Mouse (Mus musculus): ENCODE data around the gene Agmo. TPM values are rescaled to one million over a fixed set of nuclear protein-coding genes. Genes with fewer than 3 reads are reported as not detected.

The Agmo gene
- polyA plus RNA-seq, 1 experiment, result not detected

GRCm38 (mm10) chr12:37442486-37443013, 201.1 kb downstream of the Agmo start:
- H3K27me3 ChIP-seq (ENCODE audit: control insufficient read depth, insufficient read depth, low read length, poor library complexity, severe bottlenecking), result no peaks in the 10 kb centered on the region
- no peak overlapping the region for H3K9ac ChIP-seq (ENCODE audit: low read depth, poor library complexity, severe bottlenecking)
- TF ChIP-seq CTCF (IDR thresholded peaks at IDR 0.05; ENCODE audit: low read depth, low read length) (no peak), POLR2A (IDR thresholded peaks at IDR 0.05; ENCODE audit: insufficient read depth, low read length) (no peak), EP300 (IDR thresholded peaks at IDR 0.05; ENCODE audit: insufficient read depth, low read depth, low read length) (no peak)
- H3K27ac ChIP-seq (ENCODE audit: insufficient read depth, low read length), result no peak overlapping the region
- no peak overlapping the region for H3K4me3 ChIP-seq (ENCODE audit: low read depth, low read length)
- H3K36me3 ChIP-seq (ENCODE audit: control insufficient read depth, insufficient read depth, low read length, poor library complexity, severe bottlenecking), result no peaks in the 10 kb centered on the region
- no peaks in the 10 kb centered on the region for H3K4me1 ChIP-seq (ENCODE audit: control insufficient read depth, insufficient read depth, low read length)
- no peaks in the 10 kb centered on the region for H3K9me3 ChIP-seq (replicated peaks; ENCODE audit: control insufficient read depth, insufficient read depth, low read length, poor library complexity, severe bottlenecking)

- Histone ChIP-seq H3K4me1 (ENCODE audit: control insufficient read depth, insufficient read depth, low read length) (no peaks in the 10 kb centered on the region), H3K27me3 (ENCODE audit: control insufficient read depth, insufficient read depth, low read length, poor library complexity, severe bottlenecking) (no peaks in the 10 kb centered on the region), H3K9ac (ENCODE audit: low read depth, poor library complexity, severe bottlenecking) (no peak overlapping the region), H3K4me3 (ENCODE audit: low read depth, low read length) (no peak overlapping the region), H3K36me3 (ENCODE audit: control insufficient read depth, insufficient read depth, low read length, poor library complexity, severe bottlenecking) (no peaks in the 10 kb centered on the region), H3K27ac (ENCODE audit: insufficient read depth, low read length) (no peak overlapping the region), H3K9me3 (replicated peaks; ENCODE audit: control insufficient read depth, insufficient read depth, low read length, poor library complexity, severe bottlenecking) (no peaks in the 10 kb centered on the region)
- TF ChIP-seq POLR2A (IDR thresholded peaks at IDR 0.05; ENCODE audit: insufficient read depth, low read length) (no peak), EP300 (IDR thresholded peaks at IDR 0.05; ENCODE audit: insufficient read depth, low read depth, low read length) (no peak), CTCF (IDR thresholded peaks at IDR 0.05; ENCODE audit: low read depth, low read length) (no peak)
Observed at GRCm38 (mm10) chr12:37445255-37445654, 203.8 kb downstream of the Agmo start.

GRCm38 (mm10) chr12:37449597-37449996, 208.2 kb downstream of the Agmo start:
- H3K4me1 ChIP-seq (ENCODE audit: control insufficient read depth, insufficient read depth, low read length), result no peaks in the 10 kb centered on the region
- no peaks in the 10 kb centered on the region for H3K9me3 ChIP-seq (replicated peaks; ENCODE audit: control insufficient read depth, insufficient read depth, low read length, poor library complexity, severe bottlenecking)
- no peak for TF ChIP-seq CTCF (IDR thresholded peaks at IDR 0.05; ENCODE audit: low read depth, low read length)
- no peak for TF ChIP-seq POLR2A (IDR thresholded peaks at IDR 0.05; ENCODE audit: insufficient read depth, low read length)
- TF ChIP-seq EP300 (IDR thresholded peaks at IDR 0.05; ENCODE audit: insufficient read depth, low read depth, low read length), result no peak
- no peak overlapping the region for H3K27ac ChIP-seq (ENCODE audit: insufficient read depth, low read length)
- no peaks in the 10 kb centered on the region for H3K36me3 ChIP-seq (ENCODE audit: control insufficient read depth, insufficient read depth, low read length, poor library complexity, severe bottlenecking)
- H3K4me3 ChIP-seq (ENCODE audit: low read depth, low read length), result no peak overlapping the region
- no peaks in the 10 kb centered on the region for H3K27me3 ChIP-seq (ENCODE audit: control insufficient read depth, insufficient read depth, low read length, poor library complexity, severe bottlenecking)
- H3K9ac ChIP-seq (ENCODE audit: low read depth, poor library complexity, severe bottlenecking), result no peak overlapping the region

- Histone ChIP-seq H3K9ac (ENCODE audit: low read depth, poor library complexity, severe bottlenecking) (no peak overlapping the region), H3K36me3 (ENCODE audit: control insufficient read depth, insufficient read depth, low read length, poor library complexity, severe bottlenecking) (no peaks in the 10 kb centered on the region), H3K9me3 (replicated peaks; ENCODE audit: control insufficient read depth, insufficient read depth, low read length, poor library complexity, severe bottlenecking) (no peaks in the 10 kb centered on the region), H3K4me3 (ENCODE audit: low read depth, low read length) (no peak overlapping the region), H3K27ac (ENCODE audit: insufficient read depth, low read length) (no peak overlapping the region), H3K4me1 (ENCODE audit: control insufficient read depth, insufficient read depth, low read length) (no peaks in the 10 kb centered on the region), H3K27me3 (ENCODE audit: control insufficient read depth, insufficient read depth, low read length, poor library complexity, severe bottlenecking) (no peaks in the 10 kb centered on the region)
- TF ChIP-seq CTCF (IDR thresholded peaks at IDR 0.05; ENCODE audit: low read depth, low read length) (no peak), EP300 (IDR thresholded peaks at IDR 0.05; ENCODE audit: insufficient read depth, low read depth, low read length) (no peak), POLR2A (IDR thresholded peaks at IDR 0.05; ENCODE audit: insufficient read depth, low read length) (no peak)
Observed at GRCm38 (mm10) chr12:37450366-37451156, 209.1 kb downstream of the Agmo start.

GRCm38 (mm10) chr12:37471631-37472030, 230.2 kb downstream of the Agmo start:
- no peak for TF ChIP-seq EP300 (IDR thresholded peaks at IDR 0.05; ENCODE audit: insufficient read depth, low read depth, low read length)
- no peak for TF ChIP-seq CTCF (IDR thresholded peaks at IDR 0.05; ENCODE audit: low read depth, low read length)
- no peak for TF ChIP-seq POLR2A (IDR thresholded peaks at IDR 0.05; ENCODE audit: insufficient read depth, low read length)
- H3K27ac ChIP-seq (ENCODE audit: insufficient read depth, low read length), result no peak overlapping the region

GRCm38 (mm10) chr12:37476849-37477248, 235.4 kb downstream of the Agmo start:
- Histone ChIP-seq H3K36me3 (ENCODE audit: control insufficient read depth, insufficient read depth, low read length, poor library complexity, severe bottlenecking) (no peaks in the 10 kb centered on the region), H3K9ac (ENCODE audit: low read depth, poor library complexity, severe bottlenecking) (no peak overlapping the region), H3K4me1 (ENCODE audit: control insufficient read depth, insufficient read depth, low read length) (no peaks in the 10 kb centered on the region), H3K27me3 (ENCODE audit: control insufficient read depth, insufficient read depth, low read length, poor library complexity, severe bottlenecking) (no peaks in the 10 kb centered on the region), H3K4me3 (ENCODE audit: low read depth, low read length) (no peak overlapping the region), H3K9me3 (replicated peaks; ENCODE audit: control insufficient read depth, insufficient read depth, low read length, poor library complexity, severe bottlenecking) (no peaks in the 10 kb centered on the region), H3K27ac (ENCODE audit: insufficient read depth, low read length) (no peak overlapping the region)
- TF ChIP-seq POLR2A (IDR thresholded peaks at IDR 0.05; ENCODE audit: insufficient read depth, low read length) (no peak), CTCF (IDR thresholded peaks at IDR 0.05; ENCODE audit: low read depth, low read length) (no peak), EP300 (IDR thresholded peaks at IDR 0.05; ENCODE audit: insufficient read depth, low read depth, low read length) (no peak)

More at GRCm38 (mm10) chr12:37471631-37472030, 230.2 kb downstream of the Agmo start:
- Histone ChIP-seq H3K4me3 (ENCODE audit: low read depth, low read length) (no peak overlapping the region), H3K36me3 (ENCODE audit: control insufficient read depth, insufficient read depth, low read length, poor library complexity, severe bottlenecking) (no peaks in the 10 kb centered on the region), H3K9ac (ENCODE audit: low read depth, poor library complexity, severe bottlenecking) (no peak overlapping the region), H3K9me3 (replicated peaks; ENCODE audit: control insufficient read depth, insufficient read depth, low read length, poor library complexity, severe bottlenecking) (no peaks in the 10 kb centered on the region), H3K4me1 (ENCODE audit: control insufficient read depth, insufficient read depth, low read length) (no peaks in the 10 kb centered on the region), H3K27me3 (ENCODE audit: control insufficient read depth, insufficient read depth, low read length, poor library complexity, severe bottlenecking) (no peaks in the 10 kb centered on the region)

Measured in ES-Bruce4 (cell line).